Mouse (Mus musculus): ENCODE data around the gene Strc. TPM values are rescaled to one million over a fixed set of nuclear protein-coding genes. Genes with fewer than 3 reads are reported as not detected.
A peak's percentile ranks its signal among the peaks of the same experiment; 100 is the strongest.
"Not testable (repeated sequence)": the region's sequence is repeated elsewhere in the genome, so short reads cannot be mapped to it uniquely, and the experiment has no call there.

The Strc gene
- polyA plus RNA-seq (2015; fragmentation: Nextera tagmentation; extraction: Ambion mirVana) = not detected in 2 replicates

- H3K27ac ChIP-seq (ENCODE audit: low read length); H3K36me3 ChIP-seq (ENCODE audit: insufficient read depth, low read length); H3K9me3 ChIP-seq (ENCODE audit: low read length); H3K4me2 ChIP-seq (replicated peaks; ENCODE audit: low read depth, low read length); H3K9ac ChIP-seq (replicated peaks; ENCODE audit: low read length); H3K4me3 ChIP-seq (ENCODE audit: low read length); ATAC-seq (ENCODE audit: low FRiP score, low TSS enrichment); H3K27me3 ChIP-seq (ENCODE audit: insufficient read depth, low read length); H3K4me1 ChIP-seq (ENCODE audit: insufficient read depth, low read length): not testable (repeated sequence)
- 96% methylated on average over 15 of the region's 17 CpGs for WGBS
These were observed at the start of gene Strc for GRCm38 (mm10) chr2:121386961-121387575. Strc (minus strand) TSS chr2:121387168.

GRCm38 (mm10) chr2:121434854-121435253 lies 47.9 kb upstream of the Strc start:
- H3K4me2 ChIP-seq (replicated peaks; ENCODE audit: low read depth, low read length) = no peak overlapping the region
- no peaks in the 10 kb centered on the region for H3K4me1 ChIP-seq (ENCODE audit: insufficient read depth, low read length)
- H3K4me3 ChIP-seq (ENCODE audit: low read length) = no peak overlapping the region
- 100% methylated on average over 1 of the region's 1 CpGs for WGBS
- no peaks in the 10 kb centered on the region for H3K27me3 ChIP-seq (ENCODE audit: insufficient read depth, low read length)
- no peak for ATAC-seq (ENCODE audit: low FRiP score, low TSS enrichment)
- no peaks in the 10 kb centered on the region for H3K9me3 ChIP-seq (ENCODE audit: low read length)
- H3K36me3 ChIP-seq (ENCODE audit: insufficient read depth, low read length) = peaks cover 67% of the 10 kb centered on the region
- no peak overlapping the region for H3K9ac ChIP-seq (replicated peaks; ENCODE audit: low read length)
- no peak overlapping the region for H3K27ac ChIP-seq (ENCODE audit: low read length)

- ATAC-seq (ENCODE audit: low FRiP score, low TSS enrichment) = no peak
- Histone ChIP-seq H3K36me3 (ENCODE audit: insufficient read depth, low read length) (peaks cover 72% of the 10 kb centered on the region), H3K27me3 (ENCODE audit: insufficient read depth, low read length) (no peaks in the 10 kb centered on the region), H3K4me3 (ENCODE audit: low read length) (no peak overlapping the region), H3K9ac (replicated peaks; ENCODE audit: low read length) (no peak overlapping the region), H3K4me1 (ENCODE audit: insufficient read depth, low read length) (no peaks in the 10 kb centered on the region), H3K4me2 (replicated peaks; ENCODE audit: low read depth, low read length) (no peak overlapping the region), H3K27ac (ENCODE audit: low read length) (no peak overlapping the region), H3K9me3 (ENCODE audit: low read length) (no peaks in the 10 kb centered on the region)
- 100% methylated on average over 2 of the region's 2 CpGs for WGBS
These were observed 38.9 kb upstream of the Strc start for GRCm38 (mm10) chr2:121425890-121426289.

- Histone ChIP-seq H3K27ac (ENCODE audit: low read length) (no peak overlapping the region), H3K4me3 (ENCODE audit: low read length) (no peak overlapping the region), H3K36me3 (ENCODE audit: insufficient read depth, low read length) (peaks cover 67% of the 10 kb centered on the region), H3K27me3 (ENCODE audit: insufficient read depth, low read length) (no peaks in the 10 kb centered on the region), H3K9ac (replicated peaks; ENCODE audit: low read length) (no peak overlapping the region), H3K4me1 (ENCODE audit: insufficient read depth, low read length) (no peaks in the 10 kb centered on the region), H3K4me2 (replicated peaks; ENCODE audit: low read depth, low read length) (no peak overlapping the region), H3K9me3 (ENCODE audit: low read length) (no peaks in the 10 kb centered on the region)
- 91% methylated on average over 2 of the region's 2 CpGs for WGBS
- no peak for ATAC-seq (ENCODE audit: low FRiP score, low TSS enrichment)
These were observed 36.2 kb upstream of the Strc start for GRCm38 (mm10) chr2:121423166-121423565.

GRCm38 (mm10) chr2:121418476-121418875 lies 31.5 kb upstream of the Strc start:
- H3K4me3 ChIP-seq (ENCODE audit: low read length) = no peak overlapping the region
- H3K27ac ChIP-seq (ENCODE audit: low read length) = no peak overlapping the region
- ATAC-seq (ENCODE audit: low FRiP score, low TSS enrichment) = no peak
- peaks cover 23% of the 10 kb centered on the region for H3K4me1 ChIP-seq (ENCODE audit: insufficient read depth, low read length)
- peaks cover 46% of the 10 kb centered on the region for H3K36me3 ChIP-seq (ENCODE audit: insufficient read depth, low read length)
- H3K9me3 ChIP-seq (ENCODE audit: low read length) = no peaks in the 10 kb centered on the region
- 87% methylated on average over 3 of the region's 3 CpGs for WGBS
- H3K9ac ChIP-seq (replicated peaks; ENCODE audit: low read length) = no peak overlapping the region
- no peaks in the 10 kb centered on the region for H3K27me3 ChIP-seq (ENCODE audit: insufficient read depth, low read length)
- no peak overlapping the region for H3K4me2 ChIP-seq (replicated peaks; ENCODE audit: low read depth, low read length)

- H3K27me3 ChIP-seq (ENCODE audit: insufficient read depth, low read length) = no peaks in the 10 kb centered on the region
- no peaks in the 10 kb centered on the region for H3K9me3 ChIP-seq (ENCODE audit: low read length)
- WGBS = 83% methylated on average over 6 of the region's 6 CpGs
- peak overlapping the region; percentile 72; the same call in 1 of the 2 replicates for H3K4me2 ChIP-seq (replicated peaks; ENCODE audit: low read depth, low read length)
- H3K36me3 ChIP-seq (ENCODE audit: insufficient read depth, low read length) = peaks cover 29% of the 10 kb centered on the region
- no peak overlapping the region for H3K9ac ChIP-seq (replicated peaks; ENCODE audit: low read length)
- H3K4me1 ChIP-seq (ENCODE audit: insufficient read depth, low read length) = peaks cover 31% of the 10 kb centered on the region
- no peak overlapping the region for H3K27ac ChIP-seq (ENCODE audit: low read length)
- ATAC-seq (ENCODE audit: low FRiP score, low TSS enrichment) = no peak
- H3K4me3 ChIP-seq (ENCODE audit: low read length) = peak overlapping the region; percentile 8
These were observed 29.4 kb upstream of the Strc start for GRCm38 (mm10) chr2:121416356-121416755.

- H3K4me2 ChIP-seq (replicated peaks; ENCODE audit: low read depth, low read length) = peak overlapping the region; percentile 72
- WGBS = 77% methylated on average over 3 of the region's 3 CpGs
- H3K4me1 ChIP-seq (ENCODE audit: insufficient read depth, low read length) = peaks cover 31% of the 10 kb centered on the region
These were observed 28.6 kb upstream of the Strc start for GRCm38 (mm10) chr2:121415591-121415990.

GRCm38 (mm10) chr2:121415103-121415502 lies 28.1 kb upstream of the Strc start:
- peaks cover 31% of the 10 kb centered on the region for H3K4me1 ChIP-seq (ENCODE audit: insufficient read depth, low read length)
- peak overlapping the region; percentile 95 for H3K4me3 ChIP-seq (ENCODE audit: low read length)
- H3K36me3 ChIP-seq (ENCODE audit: insufficient read depth, low read length) = peaks cover 25% of the 10 kb centered on the region
- no peaks in the 10 kb centered on the region for H3K27me3 ChIP-seq (ENCODE audit: insufficient read depth, low read length)
- ATAC-seq (ENCODE audit: low FRiP score, low TSS enrichment) = no peak
- peak overlapping the region; percentile 64 for H3K9ac ChIP-seq (replicated peaks; ENCODE audit: low read length)
- 50% methylated on average over 3 of the region's 3 CpGs for WGBS
- H3K9me3 ChIP-seq (ENCODE audit: low read length) = no peaks in the 10 kb centered on the region
- no peak overlapping the region for H3K27ac ChIP-seq (ENCODE audit: low read length)
- peak overlapping the region; percentile 72 for H3K4me2 ChIP-seq (replicated peaks; ENCODE audit: low read depth, low read length)

More at GRCm38 (mm10) chr2:121415591-121415990, 28.6 kb upstream of the Strc start:
- no peak overlapping the region for H3K27ac ChIP-seq (ENCODE audit: low read length)
- H3K9me3 ChIP-seq (ENCODE audit: low read length) = no peaks in the 10 kb centered on the region
- H3K36me3 ChIP-seq (ENCODE audit: insufficient read depth, low read length) = peaks cover 27% of the 10 kb centered on the region
- H3K9ac ChIP-seq (replicated peaks; ENCODE audit: low read length) = peak overlapping the region; percentile 64
- H3K27me3 ChIP-seq (ENCODE audit: insufficient read depth, low read length) = no peaks in the 10 kb centered on the region
- no peak for ATAC-seq (ENCODE audit: low FRiP score, low TSS enrichment)
- peak overlapping the region; percentile 95 for H3K4me3 ChIP-seq (ENCODE audit: low read length)

- Histone ChIP-seq H3K9ac (replicated peaks; ENCODE audit: low read length) (peak overlapping the region; percentile 99), H3K4me2 (replicated peaks; ENCODE audit: low read depth, low read length) (peak overlapping the region; percentile 72), H3K27me3 (ENCODE audit: insufficient read depth, low read length) (no peaks in the 10 kb centered on the region), H3K9me3 (ENCODE audit: low read length) (no peaks in the 10 kb centered on the region), H3K27ac (ENCODE audit: low read length) (peak overlapping the region; percentile 98), H3K36me3 (ENCODE audit: insufficient read depth, low read length) (peaks cover 21% of the 10 kb centered on the region), H3K4me1 (ENCODE audit: insufficient read depth, low read length) (peaks cover 31% of the 10 kb centered on the region), H3K4me3 (ENCODE audit: low read length) (peak overlapping the region; percentile 95)
- peak; percentile 50 for ATAC-seq (ENCODE audit: low FRiP score, low TSS enrichment)
- WGBS = 0% methylated on average over 32 of the region's 32 CpGs
These were observed 27.2 kb upstream of the Strc start for GRCm38 (mm10) chr2:121414139-121414685.

- H3K27ac ChIP-seq (ENCODE audit: low read length) = peak within 1 kb of the TSS; percentile 98
These were observed 26.5 kb upstream of the Strc start, which contains the start of the genes Pdia3 and Catsper2 for GRCm38 (mm10) chr2:121413387-121414042. Pdia3 (plus strand) TSS chr2:121413775. Catsper2 (minus strand) TSS chr2:121413792.

More at GRCm38 (mm10) chr2:121413387-121414042, 26.5 kb upstream of the Strc start, which contains the start of the genes Pdia3 and Catsper2:
- H3K9me3 ChIP-seq (ENCODE audit: low read length) = no peaks in the 10 kb centered on the region
- peaks cover 31% of the 10 kb centered on the region for H3K4me1 ChIP-seq (ENCODE audit: insufficient read depth, low read length)
- peak within 1 kb of the TSS; percentile 74 for H3K4me2 ChIP-seq (replicated peaks; ENCODE audit: low read depth, low read length)
- peak; percentile 99 for ATAC-seq (ENCODE audit: low FRiP score, low TSS enrichment)
- H3K4me3 ChIP-seq (ENCODE audit: low read length) = peak within 1 kb of the TSS; percentile 95
- H3K36me3 ChIP-seq (ENCODE audit: insufficient read depth, low read length) = peaks cover 14% of the 10 kb centered on the region
- peak within 1 kb of the TSS; percentile 99 for H3K9ac ChIP-seq (replicated peaks; ENCODE audit: low read length)
- WGBS = under 1% methylated on average over 59 of the region's 68 CpGs
- no peaks in the 10 kb centered on the region for H3K27me3 ChIP-seq (ENCODE audit: insufficient read depth, low read length)
